Mouse (Mus musculus) kidney, postnatal 10 days (tissue): Measurements from ENCODE around the gene Dnmbp.
A peak's percentile ranks its signal among the peaks of the same experiment; 100 is the strongest.

Experiments
- DNase-seq: peaks from one replicate; pipeline ENCODE4 v3.0.0; 2021; ENCODE audit warnings: mixed read lengths

Dnmbp gene

GRCm38 (mm10) chr19:43944566-43944965 is 4.6 kb upstream of the Dnmbp start:
- DNase-seq = no peak

- no peak for DNase-seq
Observed at GRCm38 (mm10) chr19:43943076-43943475, 3.1 kb upstream of the Dnmbp start.

- no peak for DNase-seq
Observed at GRCm38 (mm10) chr19:43939171-43939768, 721 bp downstream of the Dnmbp start.

- DNase-seq = no peak
Observed at GRCm38 (mm10) chr19:43938355-43938754, 1.6 kb downstream of the Dnmbp start.

- DNase-seq = no peak
Observed at GRCm38 (mm10) chr19:43930926-43931325, 9.1 kb downstream of the Dnmbp start.

GRCm38 (mm10) chr19:43930366-43930765 is 9.6 kb downstream of the Dnmbp start:
- DNase-seq = no peak

GRCm38 (mm10) chr19:43929869-43930268 is 10.1 kb downstream of the Dnmbp start:
- no peak for DNase-seq

- DNase-seq = no peak
Observed at GRCm38 (mm10) chr19:43927967-43928366, 12.0 kb downstream of the Dnmbp start.

- no peak for DNase-seq
Observed at GRCm38 (mm10) chr19:43927057-43927456, 12.9 kb downstream of the Dnmbp start.

GRCm38 (mm10) chr19:43926141-43926987 is 13.6 kb downstream of the Dnmbp start:
- no peak for DNase-seq

GRCm38 (mm10) chr19:43924361-43924760 is 15.6 kb downstream of the Dnmbp start:
- DNase-seq = no peak

- DNase-seq = no peak
Observed at GRCm38 (mm10) chr19:43922963-43923362, 17.0 kb downstream of the Dnmbp start.

- DNase-seq = no peak
Observed at GRCm38 (mm10) chr19:43921410-43921809, 18.6 kb downstream of the Dnmbp start.

- peak; percentile 59 for DNase-seq
Observed at GRCm38 (mm10) chr19:43920453-43921300, 19.3 kb downstream of the Dnmbp start.

- no peak for DNase-seq
Observed at GRCm38 (mm10) chr19:43919841-43920240, 20.1 kb downstream of the Dnmbp start.

- no peak for DNase-seq
Observed at GRCm38 (mm10) chr19:43918834-43919233, 21.2 kb downstream of the Dnmbp start.

- no peak for DNase-seq
Observed at GRCm38 (mm10) chr19:43917763-43918162, 22.2 kb downstream of the Dnmbp start.

GRCm38 (mm10) chr19:43917406-43917691 is 22.6 kb downstream of the Dnmbp start:
- DNase-seq = no peak

GRCm38 (mm10) chr19:43916586-43917405 is 23.2 kb downstream of the Dnmbp start:
- DNase-seq = peak; percentile 30

- no peak for DNase-seq
Observed at GRCm38 (mm10) chr19:43915431-43915830, 24.6 kb downstream of the Dnmbp start.

GRCm38 (mm10) chr19:43914986-43915385 is 25.0 kb downstream of the Dnmbp start:
- no peak for DNase-seq

GRCm38 (mm10) chr19:43912775-43913486 is 27.1 kb downstream of the Dnmbp start:
- peak; percentile 65 for DNase-seq
